Mouse (Mus musculus) right cerebral cortex, postnatal 25 days (tissue): ENCODE results near the gene Abca2.
A peak's percentile ranks its signal among the peaks of the same experiment; 100 is the strongest.

Experiments used
- DNase-seq: peaks from one replicate; pipeline ENCODE4 v3.0.0; 2022

Gene Abca2

GRCm38 (mm10) chr2:25426721-25427191, 1.7 kb upstream of the Abca2 start:
- no peak for DNase-seq

- no peak for DNase-seq
Observed at GRCm38 (mm10) chr2:25427256-25427655, 1.2 kb upstream of the Abca2 start.

- no peak for DNase-seq
Observed at GRCm38 (mm10) chr2:25429435-25430180, 1.1 kb downstream of the Abca2 start.

DNA sequence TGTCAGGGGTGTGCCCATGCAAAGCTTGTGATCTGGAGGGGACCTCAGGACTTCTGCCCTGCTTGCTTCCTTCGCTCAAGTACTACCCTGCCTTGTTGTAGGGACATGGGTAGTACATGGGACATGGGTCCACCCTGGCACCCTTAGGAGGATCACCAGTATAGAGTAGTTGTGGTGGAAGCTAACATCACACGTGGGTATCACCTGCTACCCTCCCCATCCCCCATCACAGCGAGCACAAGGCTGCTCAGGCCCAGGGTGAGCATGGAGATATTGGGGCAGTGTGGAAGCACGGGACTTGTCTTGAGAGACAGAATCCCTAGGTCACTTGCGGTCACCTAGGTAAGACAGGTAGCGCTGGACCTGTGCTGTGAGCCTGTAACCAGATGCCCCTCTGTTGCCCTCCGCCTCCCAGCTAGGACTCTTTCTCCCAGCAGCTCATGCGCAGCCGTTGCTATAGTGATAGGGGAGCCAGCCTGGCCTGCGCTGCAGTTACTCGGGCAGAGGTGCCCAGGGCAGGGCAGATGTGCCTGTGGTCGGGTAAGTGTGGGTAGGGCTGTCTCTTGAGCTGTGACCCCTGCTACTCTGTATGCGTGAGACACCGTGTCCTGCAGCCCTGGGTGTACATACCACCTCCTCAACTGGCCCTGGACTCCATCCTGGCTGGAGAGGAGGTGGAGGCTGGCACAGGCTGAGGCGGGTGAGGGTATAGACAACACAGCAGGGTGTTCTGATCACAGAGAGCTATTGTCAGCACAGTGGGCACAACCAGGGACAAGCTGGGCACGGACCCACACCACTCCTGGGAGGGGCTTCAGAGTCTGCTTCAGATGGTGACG, 2.1 kb downstream of the Abca2 start:
- DNase-seq = no peak

- no peak for DNase-seq
Observed at GRCm38 (mm10) chr2:25431308-25431855, 2.9 kb downstream of the Abca2 start.

- DNase-seq = no peak
Observed at GRCm38 (mm10) chr2:25432326-25433098, 4.0 kb downstream of the Abca2 start.

DNA sequence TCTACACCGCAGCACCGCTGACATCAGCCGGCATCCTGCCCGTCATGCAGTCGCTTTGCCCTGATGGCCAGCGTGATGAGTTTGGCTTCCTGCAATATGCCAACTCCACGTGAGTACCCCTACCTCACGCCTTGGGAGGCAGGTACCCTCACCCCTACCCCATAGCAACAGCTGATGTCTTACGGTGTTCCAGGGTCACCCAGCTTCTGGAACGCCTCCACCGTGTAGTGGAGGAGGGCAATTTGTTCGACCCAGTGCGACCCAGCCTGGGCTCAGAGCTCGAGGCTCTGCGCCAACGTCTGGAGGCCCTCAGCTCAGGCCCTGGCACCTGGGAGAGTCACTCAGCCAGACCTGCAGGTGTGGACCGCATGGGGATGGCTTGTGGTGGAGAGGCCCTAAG, 4.6 kb downstream of the Abca2 start:
- no peak for DNase-seq

DNA sequence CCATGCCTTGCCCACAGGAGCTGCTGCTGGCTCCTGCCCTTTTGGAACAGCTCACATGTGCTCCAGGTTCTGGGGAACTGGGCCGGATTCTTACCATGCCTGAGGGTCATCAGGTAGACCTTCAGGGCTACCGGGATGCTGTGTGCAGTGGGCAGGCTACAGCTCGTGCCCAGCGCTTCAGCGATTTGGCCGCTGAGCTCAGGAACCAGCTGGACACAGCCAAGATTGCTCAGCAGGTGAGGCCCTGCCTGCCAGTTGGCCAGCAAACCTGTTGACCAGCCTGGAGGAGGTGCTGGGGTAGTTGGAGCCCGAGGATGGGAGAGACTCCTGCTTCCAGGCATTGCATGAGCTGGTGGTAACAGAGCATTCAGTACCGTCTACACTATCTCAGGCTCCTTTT, 5.8 kb downstream of the Abca2 start:
- DNase-seq = no peak

- no peak for DNase-seq
Observed at GRCm38 (mm10) chr2:25436286-25436820, 7.8 kb downstream of the Abca2 start.

DNA sequence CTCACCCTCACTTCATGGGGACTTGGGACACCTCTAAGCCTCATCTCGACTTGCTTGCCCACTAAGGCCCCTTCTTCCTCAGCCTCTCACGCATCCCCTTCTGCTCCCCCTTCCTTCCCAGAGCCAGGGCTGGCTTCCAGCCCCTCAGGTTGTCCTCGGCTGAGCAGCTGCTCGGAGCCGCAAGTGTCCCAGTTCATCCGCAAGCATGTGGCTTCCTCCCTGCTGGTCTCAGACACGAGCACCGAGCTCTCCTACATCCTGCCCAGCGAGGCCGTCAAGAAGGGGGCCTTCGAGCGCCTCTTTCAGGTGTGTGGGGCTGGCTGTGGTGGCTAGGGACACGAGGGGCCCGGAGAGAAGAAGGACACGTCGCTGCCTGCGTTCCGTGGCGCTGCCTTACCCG, 12.6 kb downstream of the Abca2 start:
- no peak for DNase-seq

DNA sequence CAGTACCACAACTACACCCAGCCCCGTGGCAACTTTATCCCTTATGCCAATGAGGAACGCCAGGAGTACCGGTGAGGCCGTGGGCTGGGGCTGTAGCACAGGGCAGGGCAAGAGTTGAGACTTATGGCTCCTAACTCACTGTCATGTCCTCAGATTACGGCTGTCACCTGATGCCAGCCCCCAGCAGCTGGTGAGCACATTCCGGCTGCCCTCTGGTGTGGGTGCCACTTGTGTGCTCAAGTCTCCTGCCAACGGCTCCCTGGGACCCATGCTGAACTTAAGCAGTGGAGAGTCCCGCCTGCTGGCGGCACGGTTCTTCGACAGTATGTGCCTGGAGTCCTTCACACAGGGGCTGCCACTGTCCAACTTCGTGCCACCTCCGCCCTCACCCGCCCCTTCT, 14.2 kb downstream of the Abca2 start:
- DNase-seq = no peak

DNA sequence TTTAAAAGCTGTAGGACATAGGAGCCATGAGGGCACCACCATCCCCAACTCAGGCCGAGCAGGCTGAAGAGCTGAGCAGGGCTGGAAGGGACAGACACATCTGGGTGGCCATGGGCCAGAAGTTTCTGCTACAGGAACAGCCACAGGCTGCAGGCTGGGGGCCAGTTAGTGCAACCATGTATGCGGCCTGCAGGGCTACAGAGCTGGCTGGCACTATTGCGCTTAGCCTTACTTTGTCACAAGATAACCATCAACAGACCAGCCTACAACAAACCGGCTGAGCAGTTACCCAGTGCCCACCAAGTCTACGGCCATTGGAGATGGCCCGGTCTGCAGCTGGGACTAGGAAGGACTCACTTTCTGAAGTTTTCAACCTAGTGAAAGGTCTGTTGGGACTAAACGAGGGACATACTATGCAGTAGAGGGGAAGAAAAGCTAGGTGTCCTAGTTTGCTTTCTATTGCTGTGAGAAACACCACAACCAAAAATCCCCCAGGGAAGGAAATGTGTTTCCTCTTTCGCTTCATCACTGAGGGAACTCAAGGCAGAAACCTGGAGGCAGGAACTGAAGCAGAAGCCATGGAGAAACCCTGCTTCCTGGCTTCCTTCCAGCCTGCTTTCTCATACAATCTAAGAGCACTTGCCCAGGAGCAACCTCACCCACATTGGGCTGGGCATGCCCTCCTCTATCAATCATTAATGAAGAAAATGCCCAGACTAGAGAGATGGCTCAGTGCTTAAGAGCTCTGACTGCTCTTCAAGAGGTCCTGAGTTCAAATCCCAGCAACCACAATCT, 22.5 kb downstream of the Abca2 start:
- no peak for DNase-seq

DNA sequence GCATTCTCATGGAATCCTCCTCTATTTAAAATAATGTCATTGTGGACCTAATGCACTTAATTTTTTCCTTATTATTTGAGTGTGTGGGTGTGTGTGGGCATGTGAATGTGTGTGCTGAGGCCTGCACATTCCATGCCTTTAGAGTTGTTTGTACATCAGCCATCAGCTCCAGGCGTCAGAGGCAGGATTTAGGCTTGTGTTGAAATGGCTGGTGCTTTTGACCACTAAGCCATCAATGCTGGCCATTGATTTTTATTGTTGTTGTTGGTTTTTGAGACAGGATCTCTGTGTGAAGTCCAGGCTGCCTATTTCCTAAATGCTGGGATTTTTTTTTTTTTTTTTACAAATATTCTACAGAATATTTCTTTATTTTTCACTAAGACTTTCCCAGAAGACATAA, 24.4 kb downstream of the Abca2 start:
- DNase-seq = no peak

- DNase-seq = no peak
Observed at GRCm38 (mm10) chr2:25456205-25456953, 27.9 kb downstream of the Abca2 start, which contains the start of gene Clic3. Gene Clic3 (plus strand): TSS chr2:25456838.

DNA sequence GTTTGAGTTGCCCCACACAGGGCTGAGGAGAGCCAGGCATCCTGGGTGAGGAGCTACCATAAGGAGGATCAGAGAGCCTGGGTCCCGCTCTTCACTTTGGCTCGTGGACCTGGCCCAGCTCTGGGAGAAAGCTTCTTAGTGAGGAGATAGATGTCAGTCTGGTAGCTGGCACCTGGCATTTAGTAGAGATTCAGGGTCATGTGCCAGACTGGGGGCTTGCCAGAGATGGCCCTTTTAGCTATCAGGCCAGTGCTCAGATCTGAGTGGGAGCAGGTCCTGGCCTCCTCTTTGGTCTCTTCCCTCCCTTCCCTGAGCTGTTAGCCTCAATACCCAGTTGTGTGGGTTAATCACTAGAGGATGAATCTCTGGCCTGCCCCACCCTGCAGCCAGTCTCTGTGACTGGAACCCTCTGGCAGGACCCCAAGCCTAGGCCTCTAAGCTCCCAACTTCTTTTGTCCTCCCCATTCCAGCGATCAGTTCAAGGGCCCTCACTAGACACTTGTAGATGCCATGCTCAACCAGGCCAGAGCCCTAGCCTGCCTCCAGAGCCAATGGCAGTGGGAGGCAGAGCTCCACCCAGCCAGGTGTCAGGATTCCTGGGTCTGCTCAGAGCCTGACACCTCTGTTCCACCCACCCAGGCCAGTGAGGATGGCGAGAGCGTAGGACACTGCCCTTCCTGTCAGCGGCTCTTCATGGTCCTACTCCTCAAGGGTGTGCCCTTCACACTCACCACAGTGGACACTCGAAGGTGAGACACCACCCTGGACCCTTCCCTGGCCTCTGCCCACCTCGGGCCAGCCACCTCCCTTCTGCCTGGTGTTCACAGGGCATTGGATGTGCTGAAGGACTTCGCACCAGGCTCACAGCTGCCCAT, 28.8 kb downstream of the Abca2 start:
- DNase-seq = no peak

- no peak for DNase-seq
Observed at GRCm38 (mm10) chr2:25458911-25459310, 30.4 kb downstream of the Abca2 start.

DNA sequence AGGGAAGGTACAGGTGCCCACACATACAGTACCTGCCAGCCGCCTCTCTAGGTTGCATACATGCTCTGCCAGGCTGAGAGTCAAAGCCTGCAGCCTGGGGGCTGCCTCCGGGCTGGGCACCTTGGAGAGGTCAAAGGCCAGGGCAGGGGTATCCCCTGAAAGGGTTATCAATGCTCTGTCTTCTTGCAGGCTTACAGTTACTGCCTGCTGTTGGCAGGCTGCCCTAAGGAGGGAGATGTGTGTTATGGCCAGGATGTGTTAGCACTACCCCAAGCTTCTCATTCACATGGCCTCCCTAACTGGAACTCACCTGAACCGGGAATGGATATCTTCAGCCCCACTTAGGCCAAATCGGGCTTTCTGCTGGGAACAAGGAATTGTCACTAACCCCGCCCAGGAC, 31.6 kb downstream of the Abca2 start:
- DNase-seq = peak; percentile 30

GRCm38 (mm10) chr2:25460551-25461309, 32.2 kb downstream of the Abca2 start, which contains the start of gene Paxx:
Gene Paxx (minus strand): TSS chr2:25461094.
- DNase-seq = peak; percentile 94

- DNase-seq = no peak
Observed at GRCm38 (mm10) chr2:25461407-25461806, 32.9 kb downstream of the Abca2 start.
